Mouse (Mus musculus): ENCODE data around the gene Lrcol1. TPM values are rescaled to one million over a fixed set of nuclear protein-coding genes. Genes with fewer than 3 reads are reported as not detected.
A peak's percentile ranks its signal among the peaks of the same experiment; 100 is the strongest.

Lrcol1 gene
- polyA plus RNA-seq, 1 experiment = not detected

DNA sequence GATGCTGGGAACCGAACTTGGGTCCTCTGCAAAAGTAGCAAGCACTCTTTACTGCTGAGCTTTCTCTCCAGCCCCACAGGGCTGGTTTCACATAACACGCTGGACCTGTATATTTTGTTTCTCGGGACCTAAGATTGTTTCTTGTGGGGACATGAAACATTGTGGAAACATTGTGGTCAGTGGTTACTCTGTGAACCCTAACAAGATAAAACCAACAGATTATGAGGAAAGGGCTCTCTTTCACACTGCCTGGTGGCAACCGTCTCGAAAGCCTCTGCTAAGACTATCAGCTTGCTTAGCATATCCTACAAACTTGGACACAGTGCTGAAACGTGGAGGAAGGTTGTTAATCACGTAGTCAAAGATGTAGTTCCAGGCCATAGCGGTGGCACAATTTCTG lies 2.5 kb downstream of the Lrcol1 start:
- TF ChIP-seq CTCF (IDR thresholded peaks at IDR 0.05; ENCODE audit: control insufficient read depth, insufficient read depth, low read length) = no peak
- TF ChIP-seq POLR2A (IDR thresholded peaks at IDR 0.05; ENCODE audit: borderline replicate concordance, control insufficient read depth, low read depth, low read length) = no peak
- WGBS = 56% methylated on average over 8 of the region's 8 CpGs
- Histone ChIP-seq H3K27ac (ENCODE audit: control insufficient read depth, insufficient read depth, low read depth, low read length, poor library complexity) (no peak overlapping the region), H3K4me3 (replicated peaks; ENCODE audit: control insufficient read depth, low read depth, low read length) (no peak overlapping the region), H3K4me1 (ENCODE audit: control insufficient read depth, insufficient read depth, low read length) (no peaks in the 10 kb centered on the region; the same call in 1 of the 2 replicates)

DNA sequence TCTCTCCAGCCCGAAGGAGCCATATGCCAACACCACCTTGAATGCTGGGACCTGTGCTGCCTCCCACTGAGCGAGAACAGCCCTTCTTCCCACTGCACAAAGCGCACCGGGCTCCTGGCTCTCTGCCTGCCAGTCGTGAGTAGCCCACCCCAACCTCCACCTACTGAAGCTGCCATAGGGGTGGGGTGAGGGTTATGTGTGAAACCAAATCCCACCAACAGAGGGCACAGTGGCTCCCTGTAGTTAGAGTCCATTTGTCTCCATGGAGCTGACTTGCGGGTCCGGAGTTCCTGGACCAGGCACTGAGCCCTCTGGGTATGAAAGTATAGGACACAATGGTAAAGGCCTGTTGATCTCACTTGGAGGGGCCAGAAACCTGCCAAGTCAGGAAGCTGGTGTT lies 10.2 kb downstream of the Lrcol1 start:
- no peak overlapping the region for H3K4me3 ChIP-seq (replicated peaks; ENCODE audit: control insufficient read depth, low read depth, low read length)
- 13% methylated on average over 7 of the region's 7 CpGs for WGBS
- no peak overlapping the region for H3K27ac ChIP-seq (ENCODE audit: control insufficient read depth, insufficient read depth, low read depth, low read length, poor library complexity)
- no peaks in the 10 kb centered on the region for H3K4me1 ChIP-seq (ENCODE audit: control insufficient read depth, insufficient read depth, low read length)
- TF ChIP-seq POLR2A (IDR thresholded peaks at IDR 0.05; ENCODE audit: borderline replicate concordance, control insufficient read depth, low read depth, low read length) = no peak
- peak; percentile 29; the same call in 1 of the 2 replicates for TF ChIP-seq CTCF (IDR thresholded peaks at IDR 0.05; ENCODE audit: control insufficient read depth, insufficient read depth, low read length)

DNA sequence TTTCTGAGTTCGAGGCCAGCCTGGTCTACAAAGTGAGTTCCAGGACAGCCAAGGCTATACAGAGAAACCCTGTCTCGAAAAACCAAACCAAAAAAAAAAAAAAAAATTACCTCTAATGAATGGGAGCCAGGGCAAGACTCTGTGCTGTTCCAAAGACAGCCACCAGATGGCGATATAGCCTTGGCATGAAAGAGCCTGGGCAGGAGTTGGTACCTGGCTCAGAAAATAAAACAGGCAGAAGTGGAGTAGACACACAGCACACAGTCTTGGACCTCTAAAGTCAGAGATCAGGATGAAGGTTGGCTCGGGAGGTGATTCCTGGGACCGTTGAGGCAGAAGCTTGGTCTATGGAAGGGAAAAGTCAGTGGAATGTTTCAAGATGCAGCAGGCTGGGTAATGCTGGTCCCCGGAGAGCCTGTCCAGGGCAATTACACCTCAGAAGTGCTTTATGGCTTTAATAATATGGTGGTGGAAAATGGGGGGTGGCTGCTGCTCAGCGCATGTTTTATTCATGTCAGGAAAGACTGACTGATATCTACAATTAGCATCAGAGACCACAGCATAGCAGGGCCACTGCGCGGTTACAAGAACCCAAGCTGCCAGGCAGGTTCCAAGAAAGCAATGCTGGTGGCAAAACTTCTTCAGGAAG lies 13.1 kb downstream of the Lrcol1 start:
- Histone ChIP-seq H3K4me3 (replicated peaks; ENCODE audit: control insufficient read depth, low read depth, low read length) (no peak overlapping the region), H3K27ac (ENCODE audit: control insufficient read depth, insufficient read depth, low read depth, low read length, poor library complexity) (no peak overlapping the region), H3K4me1 (ENCODE audit: control insufficient read depth, insufficient read depth, low read length) (no peaks in the 10 kb centered on the region)
- peak; percentile 82 for TF ChIP-seq CTCF (IDR thresholded peaks at IDR 0.05; ENCODE audit: control insufficient read depth, insufficient read depth, low read length)
- no peak for TF ChIP-seq POLR2A (IDR thresholded peaks at IDR 0.05; ENCODE audit: borderline replicate concordance, control insufficient read depth, low read depth, low read length)
- 39% methylated on average over 9 of the region's 9 CpGs for WGBS

DNA sequence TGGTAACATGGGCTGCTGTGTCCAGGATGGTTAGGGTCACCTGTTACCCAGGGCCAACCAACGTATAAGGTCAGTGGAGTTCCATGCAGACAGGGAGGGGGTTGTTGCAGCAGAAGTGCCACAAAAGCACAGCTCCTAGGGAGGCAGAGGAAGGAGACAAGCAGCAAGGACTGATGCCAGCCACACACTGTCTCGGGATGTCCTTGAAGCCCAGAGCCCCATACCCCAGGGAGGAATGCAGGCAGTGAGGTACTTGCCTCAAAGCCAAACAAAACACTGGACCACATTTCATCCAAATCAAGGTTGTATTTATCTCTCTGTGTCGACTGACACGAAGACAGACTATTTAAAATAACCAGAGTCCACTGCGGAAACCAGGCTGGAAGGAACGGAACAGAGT lies 16.9 kb downstream of the Lrcol1 start:
- Histone ChIP-seq H3K4me3 (replicated peaks; ENCODE audit: control insufficient read depth, low read depth, low read length) (no peak overlapping the region), H3K4me1 (ENCODE audit: control insufficient read depth, insufficient read depth, low read length) (no peaks in the 10 kb centered on the region; the same call in 1 of the 2 replicates), H3K27ac (ENCODE audit: control insufficient read depth, insufficient read depth, low read depth, low read length, poor library complexity) (no peak overlapping the region)
- 92% methylated on average over 6 of the region's 6 CpGs for WGBS
- TF ChIP-seq POLR2A (IDR thresholded peaks at IDR 0.05; ENCODE audit: borderline replicate concordance, control insufficient read depth, low read depth, low read length) = no peak
- no peak for TF ChIP-seq CTCF (IDR thresholded peaks at IDR 0.05; ENCODE audit: control insufficient read depth, insufficient read depth, low read length)

DNA sequence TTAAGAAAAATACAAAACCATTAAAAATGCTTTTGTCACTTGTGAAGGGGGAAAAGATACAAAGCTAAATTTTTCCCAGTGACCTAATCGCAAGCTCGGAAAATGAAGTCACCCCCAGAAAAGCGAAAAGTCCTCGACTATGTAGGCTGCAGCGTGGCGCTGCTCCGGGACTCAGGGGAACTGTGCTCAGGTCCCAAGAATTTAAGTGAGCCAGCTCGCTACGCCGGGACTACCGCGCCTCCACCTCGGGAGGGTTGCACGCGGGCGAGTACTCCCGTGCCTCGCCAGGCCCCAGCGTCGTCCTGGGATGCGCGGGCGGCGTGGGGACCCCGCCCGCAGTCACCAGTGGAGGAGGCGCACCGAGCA lies 18.3 kb downstream of the Lrcol1 start:
- TF ChIP-seq CTCF (IDR thresholded peaks at IDR 0.05; ENCODE audit: control insufficient read depth, insufficient read depth, low read length) (no peak), POLR2A (IDR thresholded peaks at IDR 0.05; ENCODE audit: borderline replicate concordance, control insufficient read depth, low read depth, low read length) (no peak)
- peak overlapping the region; percentile 22; the same call in 1 of the 2 replicates for H3K27ac ChIP-seq (ENCODE audit: control insufficient read depth, insufficient read depth, low read depth, low read length, poor library complexity)
- WGBS = 1% methylated on average over 28 of the region's 28 CpGs
- H3K4me3 ChIP-seq (replicated peaks; ENCODE audit: control insufficient read depth, low read depth, low read length) = peak overlapping the region; percentile 9
- H3K4me1 ChIP-seq (ENCODE audit: control insufficient read depth, insufficient read depth, low read length) = no peaks in the 10 kb centered on the region; the same call in 1 of the 2 replicates

DNA sequence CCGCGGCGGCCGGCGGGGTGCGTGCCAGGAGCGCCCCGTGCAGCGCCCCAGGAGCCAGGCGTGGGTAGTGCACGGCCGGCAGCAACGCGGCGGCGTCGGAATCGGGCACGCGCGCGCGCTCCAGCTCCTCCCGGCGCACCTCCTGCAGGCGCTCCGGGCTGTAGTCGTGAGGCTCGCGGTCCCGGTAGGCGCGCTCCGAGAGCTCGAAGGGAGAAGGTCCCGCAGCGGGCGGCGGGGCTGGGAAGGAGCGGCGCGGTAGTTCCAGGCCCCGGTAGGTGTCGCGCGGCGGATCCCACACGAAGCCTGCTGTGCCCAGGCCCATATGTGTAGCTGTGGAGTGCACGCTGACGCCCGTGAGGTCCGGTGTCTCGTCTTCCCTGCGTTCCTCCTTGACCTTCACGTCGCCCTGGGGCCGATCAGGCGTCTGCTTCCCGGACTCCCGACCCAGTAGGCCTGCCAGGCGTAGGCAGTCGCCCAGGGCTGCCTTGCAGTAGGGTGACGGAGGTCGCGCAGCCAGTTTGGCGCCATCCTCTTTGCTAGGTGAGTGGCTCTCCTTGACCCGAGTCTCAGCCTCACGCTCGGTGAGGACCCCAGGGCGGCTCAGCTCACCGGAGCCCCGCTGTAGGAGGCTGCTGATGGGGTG lies 18.8 kb downstream of the Lrcol1 start:
- 8% methylated on average over 72 of the region's 72 CpGs for WGBS
- Histone ChIP-seq H3K4me1 (ENCODE audit: control insufficient read depth, insufficient read depth, low read length) (no peaks in the 10 kb centered on the region; the same call in 1 of the 2 replicates), H3K27ac (ENCODE audit: control insufficient read depth, insufficient read depth, low read depth, low read length, poor library complexity) (peak overlapping the region; percentile 22; the same call in 1 of the 2 replicates), H3K4me3 (replicated peaks; ENCODE audit: control insufficient read depth, low read depth, low read length) (peak overlapping the region; percentile 38)
- TF ChIP-seq POLR2A (IDR thresholded peaks at IDR 0.05; ENCODE audit: borderline replicate concordance, control insufficient read depth, low read depth, low read length) (no peak), CTCF (IDR thresholded peaks at IDR 0.05; ENCODE audit: control insufficient read depth, insufficient read depth, low read length) (no peak)

DNA sequence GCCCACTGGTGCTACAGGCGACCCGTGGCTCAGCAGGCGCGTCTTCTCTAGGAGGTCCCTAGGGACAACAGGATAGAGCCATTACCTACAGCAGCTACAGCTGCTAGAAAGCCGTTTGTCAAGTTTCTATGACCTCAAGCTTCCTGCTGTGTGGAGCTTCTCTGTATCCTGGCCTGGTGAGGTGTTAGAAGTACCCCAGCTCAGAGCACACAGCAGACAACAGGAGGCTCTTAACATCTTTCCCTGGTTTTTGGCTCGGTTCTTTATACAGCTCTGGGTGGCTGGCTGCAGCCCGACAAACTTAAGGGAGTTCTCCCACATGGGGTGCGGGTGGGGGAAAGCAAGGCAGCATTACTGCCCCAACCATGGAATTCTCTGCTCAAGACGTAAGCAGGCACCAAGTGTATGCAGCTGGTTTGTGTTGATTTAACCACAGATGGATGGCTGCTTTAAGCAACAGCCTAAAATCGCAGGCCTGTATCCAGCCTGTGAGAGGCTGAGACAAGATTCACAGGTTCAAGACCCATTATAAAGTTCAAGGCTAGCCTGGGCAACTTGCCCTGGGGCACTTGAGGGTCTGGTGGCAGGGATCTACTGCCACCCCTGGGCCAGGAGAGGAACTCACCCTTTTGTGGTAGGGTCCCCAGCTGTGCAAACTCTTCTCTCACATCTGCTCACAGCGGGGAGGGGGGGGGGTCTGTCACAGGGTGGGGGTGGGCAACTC lies 19.5 kb downstream of the Lrcol1 start:
- H3K4me3 ChIP-seq (replicated peaks; ENCODE audit: control insufficient read depth, low read depth, low read length) = no peak overlapping the region
- 73% methylated on average over 11 of the region's 11 CpGs for WGBS
- H3K27ac ChIP-seq (ENCODE audit: control insufficient read depth, insufficient read depth, low read depth, low read length, poor library complexity) = no peak overlapping the region
- no peaks in the 10 kb centered on the region; the same call in 1 of the 2 replicates for H3K4me1 ChIP-seq (ENCODE audit: control insufficient read depth, insufficient read depth, low read length)
- TF ChIP-seq POLR2A (IDR thresholded peaks at IDR 0.05; ENCODE audit: borderline replicate concordance, control insufficient read depth, low read depth, low read length) (no peak), CTCF (IDR thresholded peaks at IDR 0.05; ENCODE audit: control insufficient read depth, insufficient read depth, low read length) (no peak)

DNA sequence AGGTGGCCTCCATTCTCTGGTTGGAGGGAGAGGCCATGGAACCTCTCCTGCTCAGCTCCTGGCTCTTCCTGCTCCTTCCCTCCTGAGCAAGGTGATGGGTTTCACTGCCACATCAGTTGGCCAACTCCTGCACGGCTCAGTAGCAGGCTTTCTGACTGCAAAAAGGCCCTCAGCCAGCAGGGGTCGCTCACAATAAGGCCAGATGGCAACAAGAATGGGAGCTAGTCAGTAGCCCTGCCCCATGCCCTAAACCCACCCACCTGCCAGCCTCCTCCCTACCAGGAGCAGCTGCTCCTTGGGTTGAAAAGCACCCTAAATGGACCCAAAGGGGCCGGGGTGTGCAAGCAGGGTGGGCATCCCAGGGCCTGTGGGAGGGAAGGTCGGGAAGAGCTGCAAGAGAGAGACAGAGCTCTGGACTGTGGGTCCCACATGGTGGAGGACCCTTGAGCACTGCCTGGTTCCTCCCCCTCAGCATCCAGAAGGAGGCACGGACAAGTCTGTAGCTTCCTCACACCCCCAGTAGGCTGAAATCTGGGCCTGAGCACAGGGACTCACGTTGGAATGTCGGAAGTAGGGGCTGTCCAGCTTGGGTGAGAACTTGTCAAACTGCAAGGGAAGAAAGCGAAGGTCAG lies 32.4 kb downstream of the Lrcol1 start:
- TF ChIP-seq POLR2A (IDR thresholded peaks at IDR 0.05; ENCODE audit: borderline replicate concordance, control insufficient read depth, low read depth, low read length) (no peak), CTCF (IDR thresholded peaks at IDR 0.05; ENCODE audit: control insufficient read depth, insufficient read depth, low read length) (peak; percentile 78)
- WGBS = 66% methylated on average over 8 of the region's 8 CpGs
- no peak overlapping the region for H3K4me3 ChIP-seq (replicated peaks; ENCODE audit: control insufficient read depth, low read depth, low read length)
- no peaks in the 10 kb centered on the region for H3K4me1 ChIP-seq (ENCODE audit: control insufficient read depth, insufficient read depth, low read length)
- H3K27ac ChIP-seq (ENCODE audit: control insufficient read depth, insufficient read depth, low read depth, low read length, poor library complexity) = no peak overlapping the region
